Mouse (Mus musculus): ENCODE data around the gene Upk1a.

GRCm38 (mm10) chr7:30596093-30596492 lies 16.6 kb downstream of the Upk1a start:
- TF ChIP-seq CTCF (conservative IDR thresholded peaks at IDR 0.05; ENCODE audit: low read length) = no peak
- TF ChIP-seq NANOG (IDR thresholded peaks at IDR 0.05; ENCODE audit: borderline replicate concordance, low read length) = no peak
